Comparison of ENCODE assay signal across 15 mouse cellular contexts in the genomic region with DNA sequence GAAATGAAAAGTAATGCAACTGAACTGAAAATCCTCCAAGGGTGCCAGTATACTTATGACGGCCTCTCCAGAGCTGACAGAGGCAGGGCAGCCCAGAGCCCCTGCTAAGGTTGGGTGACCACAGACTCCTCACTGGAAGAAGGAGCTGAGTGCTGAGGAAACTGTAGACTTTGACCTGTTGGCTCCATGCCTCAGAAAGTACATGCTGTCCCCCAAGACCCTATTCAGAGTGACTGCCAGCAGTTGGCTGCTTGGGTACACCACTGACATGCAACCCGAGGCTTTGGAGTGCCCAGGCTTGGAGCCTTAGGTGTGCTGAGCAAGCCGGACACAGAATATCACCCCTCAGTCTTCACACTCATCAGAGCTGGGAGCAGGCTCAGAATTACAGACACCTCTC. TPM values are rescaled to one million over a fixed set of nuclear protein-coding genes. Genes with fewer than 3 reads are reported as not detected.
"Had no signal": no experiment of that assay in that cellular context is flagged by ENCODE, and none has a peak within 500 bp of the region (broad histone marks: within the 10 kb centered on the region; RNA-seq: fewer than 3 reads in every experiment).

No protein-coding gene starts in this region.

- H3K4me2 ChIP-seq: liver, embryonic 12.5 days; lung, embryonic 14.5 days; midbrain, embryonic 13.5 days had no signal

- H3K27me3 ChIP-seq: liver, embryonic 12.5 days; midbrain, embryonic 13.5 days had no signal

- H3K4me3 ChIP-seq: left cerebral cortex, adult 2 months; limb, embryonic 10.5 days; liver, embryonic 12.5 days; midbrain, embryonic 13.5 days had no signal

- DNase-seq: lung, embryonic 14.5 days; lung, postnatal 36 days; right cerebral cortex, postnatal 14 days; thymus, postnatal 4 days had no signal

- H3K36me3 ChIP-seq: limb, embryonic 10.5 days; liver, embryonic 12.5 days; midbrain, embryonic 13.5 days had no signal

- H3K27ac ChIP-seq: left cerebral cortex, adult 2 months; limb, embryonic 10.5 days; liver, embryonic 12.5 days; midbrain, embryonic 13.5 days; stomach, postnatal 0 days had no signal

- H3K4me1 ChIP-seq: liver, embryonic 12.5 days; midbrain, embryonic 13.5 days had no signal

- H3K9me3 ChIP-seq: limb, embryonic 10.5 days; liver, embryonic 12.5 days; midbrain, embryonic 13.5 days had no signal

- ATAC-seq: intestine, postnatal 0 days; liver, embryonic 12.5 days; midbrain, embryonic 13.5 days had no signal

- H3K9ac ChIP-seq: liver, embryonic 12.5 days; lung, embryonic 14.5 days; midbrain, embryonic 13.5 days had no signal

RNA-seq across cellular contexts. Expression of a gene that starts 53.5 kb away (rescaled TPM):
- total RNA-seq: left cerebral cortex, adult 2 months; left cerebral cortex, postnatal 14 days; megakaryocyte progenitor cell, adult 5-6 weeks; midbrain, postnatal 0 days had no signal
- polyA plus RNA-seq: intestine, postnatal 0 days; limb, embryonic 10.5 days; liver, embryonic 12.5 days; liver, embryonic 16.5 days; lung, embryonic 14.5 days; midbrain, embryonic 13.5 days; neural tube, embryonic 14.5 days; stomach, postnatal 0 days had no signal

RNA-seq across cellular contexts. Expression of a gene that starts 57.0 kb away (rescaled TPM):
- total RNA-seq: left cerebral cortex, adult 2 months; left cerebral cortex, postnatal 14 days; megakaryocyte progenitor cell, adult 5-6 weeks; midbrain, postnatal 0 days had no signal
- polyA plus RNA-seq: intestine, postnatal 0 days; limb, embryonic 10.5 days; liver, embryonic 12.5 days; liver, embryonic 16.5 days; lung, embryonic 14.5 days; midbrain, embryonic 13.5 days; midbrain, postnatal 0 days; neural tube, embryonic 14.5 days; stomach, postnatal 0 days had no signal
